Mouse (Mus musculus): Measurements from ENCODE around the gene 1110032A03Rik. TPM values are rescaled to one million over a fixed set of nuclear protein-coding genes. Genes with fewer than 3 reads are reported as not detected.

Gene 1110032A03Rik
- total and polyA plus RNA-seq, 2 experiments from 2014 or later, result 45.9 to 65.0 TPM

- ATAC-seq (no peak), DNase-seq (no peak)
- Histone ChIP-seq H3K9ac (no peak overlapping the region), H3K36me3 (ENCODE audit: insufficient read depth) (no peaks in the 10 kb centered on the region), H3K4me1 (ENCODE audit: insufficient read depth) (peaks cover 8% of the 10 kb centered on the region; the same call in 1 of the 2 replicates), H3K4me3 (ENCODE audit: low read depth, low read length) (no peak overlapping the region), H3K27ac (ENCODE audit: low read depth, low read length) (no peak overlapping the region), H3K4me2 (ENCODE audit: low read depth) (no peak overlapping the region), H3K9me3 (ENCODE audit: low read length) (no peaks in the 10 kb centered on the region), H3K27me3 (ENCODE audit: insufficient read depth, low read length) (no peaks in the 10 kb centered on the region)
- no peak for TF ChIP-seq CTCF (IDR thresholded peaks at IDR 0.05; ENCODE audit: low read depth)
- WGBS, result 59% methylated on average over 6 of the region's 6 CpGs
Measured at GRCm38 (mm10) chr9:50750706-50751105, 24.6 kb downstream of the 1110032A03Rik start.

- TF ChIP-seq CTCF (IDR thresholded peaks at IDR 0.05; ENCODE audit: low read depth), result peak; percentile 36
- H3K36me3 ChIP-seq (ENCODE audit: insufficient read depth), result no peaks in the 10 kb centered on the region
- H3K4me2 ChIP-seq (ENCODE audit: low read depth), result peak within 1 kb of the TSS; percentile 53
- no peaks in the 10 kb centered on the region for H3K27me3 ChIP-seq (ENCODE audit: insufficient read depth, low read length)
- H3K4me3 ChIP-seq (ENCODE audit: low read depth, low read length), result peak within 1 kb of the TSS; percentile 32
- 3% methylated on average over 19 of the region's 19 CpGs for WGBS
- no peak within 1 kb of the TSS for H3K27ac ChIP-seq (ENCODE audit: low read depth, low read length)
- no peaks in the 10 kb centered on the region for H3K4me1 ChIP-seq (ENCODE audit: insufficient read depth)
- ATAC-seq (peak; percentile 20; the same call in 1 of the 2 replicates), DNase-seq (peak; percentile 48)
- peak within 1 kb of the TSS; percentile 43; the same call in 1 of the 2 replicates for H3K9ac ChIP-seq
- no peaks in the 10 kb centered on the region for H3K9me3 ChIP-seq (ENCODE audit: low read length)
Measured at GRCm38 (mm10) chr9:50746214-50746677, 29.1 kb downstream of the 1110032A03Rik start, which contains the start of gene 2310030G06Rik. 2310030G06Rik (minus strand) TSS chr9:50746536.

- 19% methylated on average over 7 of the region's 7 CpGs for WGBS
- no peak for TF ChIP-seq CTCF (IDR thresholded peaks at IDR 0.05; ENCODE audit: low read depth)
- no peaks in the 10 kb centered on the region for H3K36me3 ChIP-seq (ENCODE audit: insufficient read depth)
- no peaks in the 10 kb centered on the region for H3K4me1 ChIP-seq (ENCODE audit: insufficient read depth)
- DNase-seq, result no peak
- no peak overlapping the region for H3K27ac ChIP-seq (ENCODE audit: low read depth, low read length)
- H3K9me3 ChIP-seq (ENCODE audit: low read length), result no peaks in the 10 kb centered on the region
- peak overlapping the region; percentile 32 for H3K4me3 ChIP-seq (ENCODE audit: low read depth, low read length)
- H3K4me2 ChIP-seq (ENCODE audit: low read depth), result peak overlapping the region; percentile 53
- ATAC-seq, result no peak
- H3K27me3 ChIP-seq (ENCODE audit: insufficient read depth, low read length), result no peaks in the 10 kb centered on the region
- H3K9ac ChIP-seq, result peak overlapping the region; percentile 43; the same call in 1 of the 2 replicates
Measured at GRCm38 (mm10) chr9:50745806-50746205, 29.5 kb downstream of the 1110032A03Rik start.

GRCm38 (mm10) chr9:50742744-50743143 lies 32.6 kb downstream of the 1110032A03Rik start:
- Histone ChIP-seq H3K36me3 (ENCODE audit: insufficient read depth) (no peaks in the 10 kb centered on the region), H3K9me3 (ENCODE audit: low read length) (no peaks in the 10 kb centered on the region), H3K27ac (ENCODE audit: low read depth, low read length) (no peak overlapping the region), H3K4me1 (ENCODE audit: insufficient read depth) (no peaks in the 10 kb centered on the region; the same call in 1 of the 2 replicates), H3K4me3 (ENCODE audit: low read depth, low read length) (no peak overlapping the region), H3K4me2 (ENCODE audit: low read depth) (no peak overlapping the region), H3K9ac (no peak overlapping the region), H3K27me3 (ENCODE audit: insufficient read depth, low read length) (no peaks in the 10 kb centered on the region)
- TF ChIP-seq CTCF (IDR thresholded peaks at IDR 0.05; ENCODE audit: low read depth), result no peak
- DNase-seq (no peak), ATAC-seq (no peak)
- WGBS, result 76% methylated on average over 2 of the region's 2 CpGs

- ATAC-seq (no peak), DNase-seq (no peak)
- Histone ChIP-seq H3K27ac (ENCODE audit: low read depth, low read length) (no peak overlapping the region), H3K9me3 (ENCODE audit: low read length) (no peaks in the 10 kb centered on the region), H3K36me3 (ENCODE audit: insufficient read depth) (no peaks in the 10 kb centered on the region), H3K4me3 (ENCODE audit: low read depth, low read length) (no peak overlapping the region), H3K27me3 (ENCODE audit: insufficient read depth, low read length) (no peaks in the 10 kb centered on the region), H3K4me1 (ENCODE audit: insufficient read depth) (no peaks in the 10 kb centered on the region; the same call in 1 of the 2 replicates), H3K9ac (no peak overlapping the region), H3K4me2 (ENCODE audit: low read depth) (no peak overlapping the region)
- no peak for TF ChIP-seq CTCF (IDR thresholded peaks at IDR 0.05; ENCODE audit: low read depth)
- WGBS, result 86% methylated on average over 3 of the region's 3 CpGs
Measured at GRCm38 (mm10) chr9:50742261-50742660, 33.1 kb downstream of the 1110032A03Rik start.

GRCm38 (mm10) chr9:50740867-50741784 lies 34.2 kb downstream of the 1110032A03Rik start:
- Histone ChIP-seq H3K9me3 (ENCODE audit: low read length) (no peaks in the 10 kb centered on the region), H3K9ac (no peak overlapping the region), H3K36me3 (ENCODE audit: insufficient read depth) (no peaks in the 10 kb centered on the region), H3K4me1 (ENCODE audit: insufficient read depth) (no peaks in the 10 kb centered on the region; the same call in 1 of the 2 replicates), H3K27me3 (ENCODE audit: insufficient read depth, low read length) (no peaks in the 10 kb centered on the region), H3K27ac (ENCODE audit: low read depth, low read length) (no peak overlapping the region), H3K4me2 (ENCODE audit: low read depth) (no peak overlapping the region), H3K4me3 (ENCODE audit: low read depth, low read length) (no peak overlapping the region)
- no peak for TF ChIP-seq CTCF (IDR thresholded peaks at IDR 0.05; ENCODE audit: low read depth)
- WGBS, result 90% methylated on average over 14 of the region's 14 CpGs
- DNase-seq, result no peak
- ATAC-seq, result no peak

All from forebrain, postnatal 0 days (tissue).